Mouse (Mus musculus): ENCODE data around the gene Mul1.
"Not testable (repeated sequence)": the region's sequence is repeated elsewhere in the genome, so short reads cannot be mapped to it uniquely, and the experiment has no call there.

Mul1 gene

GRCm38 (mm10) chr4:138434347-138435316 lies at the start of gene Mul1:
Gene Mul1 (plus strand): TSS chr4:138434671.
- peak; percentile 97 for DNase-seq

- no peak for DNase-seq
Measured at GRCm38 (mm10) chr4:138393703-138394102, 40.8 kb upstream of the Mul1 start.

- peak; percentile 29 for DNase-seq
Measured at GRCm38 (mm10) chr4:138395087-138395970, 39.1 kb upstream of the Mul1 start.

- DNase-seq = peak; percentile 13
Measured at GRCm38 (mm10) chr4:138395971-138396645, 38.4 kb upstream of the Mul1 start, which contains the start of gene Fam43b. Gene Fam43b (minus strand): TSS chr4:138396528.

- no peak for DNase-seq
Measured at GRCm38 (mm10) chr4:138396711-138397110, 37.8 kb upstream of the Mul1 start.

- DNase-seq = peak; percentile 63
Measured at GRCm38 (mm10) chr4:138404806-138405205, 29.7 kb upstream of the Mul1 start.

- DNase-seq = no peak
Measured at GRCm38 (mm10) chr4:138407479-138408194, 26.8 kb upstream of the Mul1 start.

GRCm38 (mm10) chr4:138411011-138411410 lies 23.5 kb upstream of the Mul1 start:
- no peak for DNase-seq

GRCm38 (mm10) chr4:138411504-138412121 lies 22.9 kb upstream of the Mul1 start:
- no peak for DNase-seq

GRCm38 (mm10) chr4:138414725-138415124 lies 19.7 kb upstream of the Mul1 start:
- no peak for DNase-seq

GRCm38 (mm10) chr4:138415991-138416390 lies 18.5 kb upstream of the Mul1 start:
- no peak for DNase-seq

GRCm38 (mm10) chr4:138416414-138416813 lies 18.1 kb upstream of the Mul1 start:
- no peak for DNase-seq

- no peak for DNase-seq
Measured at GRCm38 (mm10) chr4:138417882-138418281, 16.6 kb upstream of the Mul1 start.

GRCm38 (mm10) chr4:138418340-138418957 lies 16.0 kb upstream of the Mul1 start:
- no peak for DNase-seq

GRCm38 (mm10) chr4:138425028-138425427 lies 9.4 kb upstream of the Mul1 start:
- no peak for DNase-seq

- not testable (repeated sequence) for DNase-seq
Measured at GRCm38 (mm10) chr4:138425604-138426003, 8.9 kb upstream of the Mul1 start.

- DNase-seq = peak; percentile 77
Measured at GRCm38 (mm10) chr4:138426778-138427705, 7.4 kb upstream of the Mul1 start.

GRCm38 (mm10) chr4:138429778-138430177 lies 4.7 kb upstream of the Mul1 start:
- DNase-seq = peak; percentile 75

GRCm38 (mm10) chr4:138431340-138431739 lies 3.1 kb upstream of the Mul1 start:
- no peak for DNase-seq

- no peak for DNase-seq
Measured at GRCm38 (mm10) chr4:138440062-138440461, 5.6 kb downstream of the Mul1 start.
